Mouse (Mus musculus) thymus, adult 2 months (tissue): ENCODE measurements around the gene Braf. TPM values are rescaled to one million over a fixed set of nuclear protein-coding genes. Genes with fewer than 3 reads are reported as not detected.
"Not testable (repeated sequence)": the region's sequence is repeated elsewhere in the genome, so short reads cannot be mapped to it uniquely, and the experiment has no call there.

Experiments used
- DNase-seq: peaks from one replicate; pipeline ENCODE4 v3.0.0; 2021
- H3K27ac ChIP-seq: fragments of 200-500 bp; 2 replicates; pipeline ENCODE4 v1.5.1; 2012; ENCODE audit warnings: low read length, control low read depth; ENCODE audit not compliant: control insufficient read depth, insufficient read depth
- H3K27me3 ChIP-seq: fragments of 200-500 bp; 2 replicates; pipeline ENCODE4 v1.6.1; 2012; ENCODE audit warnings: mild to moderate bottlenecking, low read length, moderate library complexity, mixed read lengths; ENCODE audit not compliant: control insufficient read depth, insufficient read depth
- H3K36me3 ChIP-seq: fragments of 200-500 bp; 2 replicates; pipeline ENCODE4 v1.6.1; 2012; ENCODE audit warnings: mild to moderate bottlenecking, low read length, moderate library complexity; ENCODE audit not compliant: control insufficient read depth, insufficient read depth
- H3K4me1 ChIP-seq: fragments of 200-500 bp; replicated peaks from 2 replicates; pipeline ENCODE4 v1.6.1; 2012; ENCODE audit warnings: low read length; ENCODE audit not compliant: control insufficient read depth, insufficient read depth
- H3K4me3 ChIP-seq: fragments of 200-500 bp; 2 replicates; pipeline ENCODE4 v1.5.1; 2012; ENCODE audit warnings: mild to moderate bottlenecking, low read length, control low read depth, moderate library complexity; ENCODE audit not compliant: control insufficient read depth, insufficient read depth
- CTCF ChIP-seq: fragments of 200-500 bp; IDR thresholded peaks from 2 replicates; pipeline ENCODE4 v1.5.1; 2012; ENCODE audit warnings: mild to moderate bottlenecking, control low read depth, low read length, moderate library complexity, borderline replicate concordance; ENCODE audit not compliant: control insufficient read depth, poor library complexity, insufficient read depth; ENCODE audit errors: extremely low read depth
- POLR2A ChIP-seq: fragments of 200-500 bp; IDR thresholded peaks from 2 replicates; pipeline ENCODE4 v1.6.1; 2012; ENCODE audit warnings: mild to moderate bottlenecking, low read length, control low read depth, moderate library complexity; ENCODE audit not compliant: control insufficient read depth, poor library complexity, insufficient read depth; ENCODE audit errors: extremely low read depth
- WGBS: fragments of 180-500 bp; shearing (Covaris S2); methylation state at CpG from one replicate; pipeline ENCODE4 v1.1.7; 2018; 5-methylcytosine and 5-hydroxymethylcytosine counted together
- polyA plus RNA-seq: library from polyadenylated mRNA; depleted of rRNA; stranded (reverse); fragments of >200 nt; gene quantifications from 2 replicates; pipeline ENCODE4 v1.2.3, GENCODE M21; 2012; rRNA removed

Braf gene
- 12.3 and 15.5 TPM in 2 replicates for polyA plus RNA-seq

GRCm38 (mm10) chr6:39724866-39725711, at the start of gene Braf:
Braf (minus strand) TSS chr6:39725463.
- DNase-seq: peak; percentile 72
- H3K27ac ChIP-seq: no peak within 1 kb of the TSS
- 2% methylated on average over 65 of the region's 101 CpGs for WGBS
- H3K4me3 ChIP-seq: peak within 1 kb of the TSS; percentile 94
- H3K4me1 ChIP-seq: peaks cover 4% of the 10 kb centered on the region
- H3K27me3 ChIP-seq: no peaks in the 10 kb centered on the region
- H3K36me3 ChIP-seq: no peaks in the 10 kb centered on the region
- TF ChIP-seq POLR2A (no peak), CTCF (no peak)

DNA sequence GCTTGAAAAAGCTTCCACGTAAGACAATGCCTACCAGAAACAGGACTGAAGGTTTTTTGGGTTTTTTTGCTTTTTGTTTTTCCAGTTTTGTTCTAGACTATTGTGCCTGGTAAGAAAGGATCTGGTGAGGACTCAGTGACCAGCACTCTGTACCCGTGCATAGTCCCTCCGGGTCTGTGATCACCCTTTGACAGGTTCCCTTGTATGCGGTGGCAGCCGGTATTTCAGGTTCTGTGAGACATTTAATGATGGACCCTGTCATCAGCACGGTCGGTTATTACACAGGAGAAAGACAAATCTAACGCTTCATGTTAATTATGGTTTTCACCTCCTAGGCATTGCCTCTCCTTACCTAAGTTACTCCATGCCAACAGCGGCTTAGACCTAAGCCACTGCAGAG, 49.8 kb upstream of the Braf start:
- no peaks in the 10 kb centered on the region for H3K4me1 ChIP-seq
- DNase-seq: no peak
- WGBS: 90% methylated on average over 9 of the region's 9 CpGs
- H3K36me3 ChIP-seq: no peaks in the 10 kb centered on the region
- TF ChIP-seq CTCF: no peak
- TF ChIP-seq POLR2A: no peak
- H3K27ac ChIP-seq: no peak overlapping the region
- no peaks in the 10 kb centered on the region for H3K27me3 ChIP-seq
- H3K4me3 ChIP-seq: no peak overlapping the region

DNA sequence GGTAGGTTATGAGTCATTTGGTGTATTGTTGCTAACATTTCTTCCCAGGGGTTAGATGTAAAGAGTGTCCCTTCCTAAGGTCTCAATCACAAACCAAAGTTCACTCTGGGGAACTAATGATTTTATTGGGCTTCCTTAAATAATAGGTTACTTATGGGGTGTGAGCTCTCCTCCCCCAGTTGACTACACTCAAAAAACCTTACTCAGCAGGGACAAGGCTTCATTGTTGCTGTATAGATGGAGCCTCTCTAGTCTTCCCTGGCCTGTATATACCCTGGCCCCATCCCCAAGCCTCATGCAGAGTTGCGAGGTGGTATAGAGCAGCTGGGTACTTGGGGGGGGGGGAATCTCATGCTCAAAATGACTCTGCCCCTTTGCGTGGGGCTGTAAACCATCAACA, 32.0 kb upstream of the Braf start:
- no peak for DNase-seq
- Histone ChIP-seq H3K4me3 (no peak overlapping the region), H3K36me3 (no peaks in the 10 kb centered on the region), H3K4me1 (no peaks in the 10 kb centered on the region), H3K27ac (no peak overlapping the region), H3K27me3 (no peaks in the 10 kb centered on the region)
- TF ChIP-seq CTCF (no peak), POLR2A (no peak)
- WGBS: 99% methylated on average over 2 of the region's 2 CpGs

- no peak for DNase-seq
- TF ChIP-seq POLR2A: no peak
- no peak for TF ChIP-seq CTCF
- 92% methylated on average over 6 of the region's 6 CpGs for WGBS
Observed at GRCm38 (mm10) chr6:39749881-39750280, 24.6 kb upstream of the Braf start.

GRCm38 (mm10) chr6:39747094-39747493, 21.8 kb upstream of the Braf start:
- 97% methylated on average over 1 of the region's 1 CpGs for WGBS
- Histone ChIP-seq H3K36me3 (no peaks in the 10 kb centered on the region), H3K4me1 (no peaks in the 10 kb centered on the region), H3K27ac (no peak overlapping the region), H3K4me3 (no peak overlapping the region), H3K27me3 (no peaks in the 10 kb centered on the region)
- TF ChIP-seq CTCF (no peak), POLR2A (no peak)
- DNase-seq: no peak

More at GRCm38 (mm10) chr6:39749881-39750280, 24.6 kb upstream of the Braf start:
- Histone ChIP-seq H3K4me3 (no peak overlapping the region), H3K27ac (no peak overlapping the region), H3K36me3 (no peaks in the 10 kb centered on the region), H3K4me1 (no peaks in the 10 kb centered on the region), H3K27me3 (no peaks in the 10 kb centered on the region)

DNA sequence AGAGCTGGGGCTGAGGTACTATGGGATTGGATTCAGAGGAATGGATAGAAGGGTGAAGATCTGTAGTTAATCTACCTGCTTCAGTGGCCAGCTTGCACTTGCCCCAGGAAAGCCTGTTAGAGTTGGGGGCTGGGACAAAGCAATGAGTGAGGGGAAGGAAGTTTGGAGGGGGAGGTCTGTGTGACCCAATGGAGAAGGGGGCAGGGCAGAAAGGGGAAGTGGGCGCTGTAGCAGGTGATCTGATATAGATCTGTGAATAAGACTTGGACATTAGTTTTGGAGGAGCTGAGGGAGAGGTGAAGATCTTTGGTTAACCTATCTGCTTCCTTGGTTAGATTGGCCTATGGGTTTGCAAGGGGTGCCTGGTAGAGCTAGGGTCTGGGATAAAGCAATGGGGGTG, 20.2 kb upstream of the Braf start:
- WGBS: 30% methylated on average over 1 of the region's 1 CpGs
- DNase-seq: no peak
- Histone ChIP-seq H3K4me3 (no peak overlapping the region), H3K36me3 (no peaks in the 10 kb centered on the region), H3K27ac (no peak overlapping the region), H3K27me3 (no peaks in the 10 kb centered on the region), H3K4me1 (no peaks in the 10 kb centered on the region)
- no peak for TF ChIP-seq POLR2A
- TF ChIP-seq CTCF: no peak

- H3K4me1 ChIP-seq, H3K4me3 ChIP-seq, DNase-seq, H3K27me3 ChIP-seq, H3K27ac ChIP-seq, H3K36me3 ChIP-seq: not testable (repeated sequence)
- WGBS: 97% methylated on average over 9 of the region's 9 CpGs
Observed at GRCm38 (mm10) chr6:39739698-39740097, 14.4 kb upstream of the Braf start.
